Mouse (Mus musculus) heart, embryonic 16.5 days (tissue): Measurements from ENCODE around the gene Grid2. TPM values are rescaled to one million over a fixed set of nuclear protein-coding genes. Genes with fewer than 3 reads are reported as not detected.

Experiments
- ATAC-seq: fragments of 200-750 bp; cut with Nextera tagmentation; replicated peaks from 2 replicates; pipeline ENCODE4 v1.8.0; 2017; ENCODE audit warnings: moderate number of reproducible peaks; ENCODE audit not compliant: insufficient read depth, low FRiP score; ENCODE audit errors: extremely low read depth
- H3K27ac ChIP-seq: fragments of 300-500 bp; sonication (generic); 2 replicates; pipeline ENCODE4 v1.5.1; 2014; ENCODE audit warnings: mild to moderate bottlenecking, low read length, control low read depth, moderate library complexity
- H3K27me3 ChIP-seq: fragments of 300-500 bp; sonication (generic); 2 replicates; pipeline ENCODE4 v1.6.1; 2014; ENCODE audit warnings: low read length, mixed read lengths; ENCODE audit not compliant: control insufficient read depth, insufficient read depth
- H3K36me3 ChIP-seq: fragments of 300-500 bp; sonication (generic); 2 replicates; pipeline ENCODE4 v1.6.1; 2014; ENCODE audit not compliant: control insufficient read depth, insufficient read depth
- H3K4me1 ChIP-seq: fragments of 300-500 bp; sonication (generic); 2 replicates; pipeline ENCODE4 v1.6.1; 2014; ENCODE audit warnings: low read length, mixed read lengths; ENCODE audit not compliant: control insufficient read depth, insufficient read depth
- H3K4me2 ChIP-seq: fragments of 300-500 bp; sonication (generic); 2 replicates; pipeline ENCODE4 v1.6.1; 2014; ENCODE audit warnings: low read depth, mild to moderate bottlenecking, control low read depth, low read length
- H3K4me3 ChIP-seq: fragments of 300-500 bp; sonication (generic); 2 replicates; pipeline ENCODE4 v1.5.1; 2014; ENCODE audit warnings: mild to moderate bottlenecking, control low read depth, low read length
- H3K9ac ChIP-seq: fragments of 300-500 bp; sonication (generic); 2 replicates; pipeline ENCODE4 v1.6.1; 2014; ENCODE audit warnings: low read length, control low read depth
- H3K9me3 ChIP-seq: fragments of 300-500 bp; sonication (generic); replicated peaks from 2 replicates; pipeline ENCODE4 v1.6.1; 2016; ENCODE audit warnings: low read length; ENCODE audit not compliant: control insufficient read depth
- WGBS: fragments of 180-500 bp; shearing (Covaris S2); extraction: QIAGEN DNeasy Blood & Tissue Kit; methylation state at CpG from one replicate; pipeline ENCODE4 v1.1.7; 2014; 5-methylcytosine and 5-hydroxymethylcytosine counted together
- polyA plus RNA-seq: library from polyadenylated mRNA; unstranded; fragments of >200 nt; fragmentation: Nextera tagmentation; extraction: Ambion mirVana; gene quantifications from 2 replicates; pipeline ENCODE4 v1.2.1, GENCODE M21; 2015

Grid2 gene
- 0.55 and 0.56 TPM in 2 replicates for polyA plus RNA-seq

DNA sequence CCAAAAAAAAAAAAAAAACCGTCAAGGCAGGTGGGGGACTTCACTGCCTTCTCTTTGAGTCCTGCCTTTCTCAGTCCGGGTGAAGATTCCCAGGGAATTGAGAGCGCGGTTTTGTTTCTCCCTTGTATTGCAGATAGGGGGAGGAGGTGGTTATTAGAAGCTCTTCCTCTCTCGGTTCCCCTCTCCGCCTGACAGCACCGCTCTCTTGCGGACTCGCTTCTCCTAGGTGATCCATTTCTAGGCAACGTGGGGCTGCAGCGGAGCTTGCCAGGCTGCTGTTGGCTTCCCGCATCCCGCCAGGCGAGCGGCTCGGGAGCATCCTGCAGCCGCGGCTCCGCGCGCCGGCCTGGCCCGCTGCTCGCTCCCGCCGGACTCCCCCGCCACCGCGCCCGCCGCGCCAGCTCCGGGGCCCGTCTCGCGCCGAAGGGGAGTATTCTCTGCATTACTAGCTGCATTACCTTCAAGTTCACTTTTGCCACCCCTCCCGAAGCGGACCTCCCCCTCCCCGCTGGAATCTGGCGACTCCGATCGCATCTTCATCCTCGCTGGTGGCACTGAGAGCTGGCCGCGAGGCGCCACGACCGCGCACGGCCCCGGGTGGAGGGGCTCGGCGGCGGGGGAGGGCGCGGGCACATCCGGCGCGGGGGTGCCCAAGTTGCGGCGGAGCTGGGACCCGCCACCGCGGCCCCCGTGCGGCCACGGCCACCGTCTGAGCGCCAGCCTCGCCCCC is at the start of gene Grid2:
Gene Grid2 (plus strand): TSS at position 51 of the 730 bp plus-strand sequence.
- H3K27ac ChIP-seq, result no peak within 1 kb of the TSS
- 0 out of 2 replicates have a peak, but pooled peaks have one; percentile 4 for ATAC-seq
- WGBS, result under 1% methylated on average over 71 of the region's 71 CpGs
- peak within 1 kb of the TSS; percentile 83 for H3K4me3 ChIP-seq
- H3K4me2 ChIP-seq, result peak within 1 kb of the TSS; percentile 98
- no peaks in the 10 kb centered on the region for H3K9me3 ChIP-seq
- H3K36me3 ChIP-seq, result no peaks in the 10 kb centered on the region
- peaks cover 17% of the 10 kb centered on the region for H3K27me3 ChIP-seq
- H3K9ac ChIP-seq, result peak within 1 kb of the TSS; percentile 68
- H3K4me1 ChIP-seq, result peaks cover 3% of the 10 kb centered on the region; the same call in 1 of the 2 replicates

DNA sequence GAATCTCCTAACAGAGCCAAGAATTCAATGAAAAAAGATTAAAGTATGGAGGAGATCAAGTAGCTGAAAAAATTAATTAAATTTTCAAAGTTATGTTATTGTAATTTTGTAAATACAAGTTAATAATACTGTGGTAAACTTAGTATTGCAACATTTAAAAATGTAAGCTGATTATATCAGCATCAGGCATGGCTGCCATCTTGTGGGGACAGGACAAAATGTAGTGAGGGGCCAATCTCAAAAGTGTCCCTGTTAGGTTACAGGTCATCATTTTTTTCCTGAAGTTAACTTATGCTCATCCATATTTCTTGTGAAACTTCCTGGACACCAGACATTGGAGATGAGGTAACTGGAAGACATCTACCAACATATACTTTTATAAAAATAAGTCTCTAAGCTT is 4.9 kb upstream of the Grid2 start:
- Histone ChIP-seq H3K9ac (no peak overlapping the region), H3K9me3 (no peaks in the 10 kb centered on the region), H3K4me1 (peaks cover 3% of the 10 kb centered on the region; the same call in 1 of the 2 replicates), H3K27ac (no peak overlapping the region), H3K36me3 (no peaks in the 10 kb centered on the region), H3K27me3 (peaks cover 5% of the 10 kb centered on the region; the same call in 1 of the 2 replicates), H3K4me3 (no peak overlapping the region), H3K4me2 (no peak overlapping the region)
- no peak for ATAC-seq

DNA sequence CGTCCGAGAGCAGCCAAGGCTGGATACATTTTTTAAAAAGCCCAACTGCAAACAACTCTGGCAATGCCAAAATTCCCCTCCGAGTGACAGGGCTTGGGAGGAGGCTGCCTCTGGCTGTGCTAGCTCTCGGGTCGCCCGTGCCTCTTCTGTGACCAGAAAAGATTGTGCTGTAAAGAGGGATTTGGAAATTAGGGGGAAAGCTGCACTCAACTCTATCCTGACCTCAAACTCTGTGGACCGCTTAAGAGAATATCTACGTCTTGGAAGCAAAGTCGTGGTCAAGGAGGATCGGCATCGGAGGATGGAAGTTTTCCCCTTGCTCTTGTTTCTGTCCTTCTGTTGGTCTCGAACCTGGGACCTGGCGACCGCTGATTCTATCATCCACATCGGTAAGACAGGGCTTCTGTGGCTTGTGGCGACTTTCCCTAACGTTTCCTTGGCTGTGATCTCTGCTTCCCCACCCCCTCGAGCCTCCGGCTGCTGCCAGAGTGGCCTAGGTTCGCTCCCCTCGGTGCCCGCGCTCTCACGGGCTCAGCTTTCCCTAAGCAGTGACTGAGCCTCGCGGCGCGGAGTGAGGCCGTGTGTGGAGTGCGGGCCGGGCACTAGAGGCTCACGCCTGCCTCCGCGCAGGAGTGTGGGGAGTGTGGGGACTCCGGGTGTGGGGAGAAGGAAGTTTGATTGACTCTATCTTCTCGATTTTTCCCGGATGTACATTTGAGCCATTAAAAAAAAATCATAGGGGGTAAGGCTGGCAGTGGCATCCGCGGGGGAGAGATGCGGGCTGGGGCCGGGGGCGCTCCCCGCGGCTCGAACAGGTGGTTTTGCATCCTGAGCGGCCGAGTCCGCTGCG is 1.1 kb downstream of the Grid2 start:
- Histone ChIP-seq H3K9ac (peak overlapping the region; percentile 68), H3K4me3 (peak overlapping the region; percentile 83), H3K27ac (no peak overlapping the region), H3K4me1 (peaks cover 3% of the 10 kb centered on the region; the same call in 1 of the 2 replicates), H3K9me3 (no peaks in the 10 kb centered on the region), H3K36me3 (no peaks in the 10 kb centered on the region), H3K27me3 (peaks cover 17% of the 10 kb centered on the region), H3K4me2 (peak overlapping the region; percentile 98)
- ATAC-seq, result no peak
- WGBS, result under 1% methylated on average over 49 of the region's 49 CpGs

DNA sequence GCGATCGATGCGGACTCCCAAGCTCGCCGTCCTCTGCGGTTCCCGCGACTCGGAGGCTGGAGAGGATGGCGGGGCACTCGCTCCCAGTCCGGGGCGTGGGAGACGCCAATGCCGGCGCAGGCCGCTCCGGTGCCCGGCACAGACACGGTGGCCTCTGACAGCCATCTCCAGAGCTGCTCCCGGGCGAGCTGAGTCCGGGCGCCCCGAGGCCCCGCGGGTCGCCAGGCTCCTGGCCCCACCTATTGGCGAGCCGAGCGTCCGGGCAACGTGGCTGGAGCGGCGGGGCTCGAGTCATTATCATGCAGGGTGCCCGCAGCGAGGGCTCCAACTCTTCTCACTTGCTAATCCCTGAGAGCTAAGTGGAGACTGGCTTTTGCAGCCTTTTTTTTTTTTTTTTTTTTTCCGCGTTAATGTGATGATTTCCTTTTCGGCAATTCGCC is 1.8 kb downstream of the Grid2 start:
- WGBS, result under 1% methylated on average over 42 of the region's 42 CpGs
- H3K27ac ChIP-seq, result no peak overlapping the region

DNA sequence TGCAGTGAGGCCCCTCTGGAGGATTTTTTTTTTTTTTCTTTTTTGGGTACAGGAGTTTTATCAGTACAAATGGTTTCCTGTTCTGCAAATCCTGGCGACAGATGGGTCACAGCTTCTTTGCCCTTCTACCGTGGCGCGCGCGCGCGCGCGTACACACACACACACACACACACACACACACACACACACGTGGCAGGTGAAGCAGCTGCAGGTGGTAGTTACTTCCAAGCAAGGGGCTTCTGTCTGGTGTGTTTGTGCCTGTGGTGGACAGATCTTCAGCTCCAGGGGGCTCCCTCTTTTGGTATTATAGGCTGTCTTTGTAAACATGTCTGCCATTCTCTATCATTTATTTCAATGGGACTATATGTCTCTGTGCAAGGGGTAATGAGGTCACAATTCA is 2.2 kb downstream of the Grid2 start:
- no peak; the same call in 1 of the 2 replicates for ATAC-seq
- under 1% methylated on average over 11 of the region's 11 CpGs for WGBS
- H3K27me3 ChIP-seq, result peaks cover 17% of the 10 kb centered on the region

More for the DNA sequence above, 1.8 kb downstream of the Grid2 start:
- no peaks in the 10 kb centered on the region for H3K36me3 ChIP-seq
- H3K27me3 ChIP-seq, result peaks cover 17% of the 10 kb centered on the region
- H3K9me3 ChIP-seq, result no peaks in the 10 kb centered on the region
- ATAC-seq, result peak; percentile 55; the same call in 1 of the 2 replicates
- peak overlapping the region; percentile 68 for H3K9ac ChIP-seq
- peak overlapping the region; percentile 83 for H3K4me3 ChIP-seq
- H3K4me2 ChIP-seq, result peak overlapping the region; percentile 98
- peaks cover 3% of the 10 kb centered on the region; the same call in 1 of the 2 replicates for H3K4me1 ChIP-seq

DNA sequence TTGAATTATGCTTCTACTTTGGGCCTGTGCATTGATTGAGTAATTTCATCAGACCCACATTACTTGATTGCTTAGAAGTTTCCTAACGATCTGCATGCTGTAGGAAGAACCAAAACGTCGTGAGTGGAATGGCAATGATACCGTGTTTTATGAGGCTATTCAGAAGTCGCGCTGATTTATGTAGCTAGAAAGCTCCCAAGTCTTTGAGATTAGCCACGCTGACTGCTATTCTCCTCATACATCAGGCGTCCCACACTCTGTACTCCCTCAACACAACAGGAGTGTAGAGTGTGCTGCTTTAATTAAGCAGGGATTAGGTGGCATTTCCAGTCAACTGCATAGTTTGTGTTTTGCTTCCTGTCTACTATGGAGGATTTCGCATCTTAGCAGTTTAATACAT is 4.1 kb downstream of the Grid2 start:
- Histone ChIP-seq H3K27me3 (peaks cover 17% of the 10 kb centered on the region), H3K27ac (no peak overlapping the region), H3K9ac (no peak overlapping the region), H3K9me3 (no peaks in the 10 kb centered on the region), H3K4me3 (no peak overlapping the region), H3K36me3 (no peaks in the 10 kb centered on the region), H3K4me1 (peaks cover 3% of the 10 kb centered on the region; the same call in 1 of the 2 replicates), H3K4me2 (no peak overlapping the region)
- 67% methylated on average over 9 of the region's 9 CpGs for WGBS
- no peak for ATAC-seq

More for the DNA sequence above, 2.2 kb downstream of the Grid2 start:
- no peaks in the 10 kb centered on the region for H3K36me3 ChIP-seq
- peaks cover 3% of the 10 kb centered on the region; the same call in 1 of the 2 replicates for H3K4me1 ChIP-seq
- H3K4me2 ChIP-seq, result peak overlapping the region; percentile 98
- peak overlapping the region; percentile 83 for H3K4me3 ChIP-seq
- no peak overlapping the region for H3K27ac ChIP-seq
- no peak overlapping the region for H3K9ac ChIP-seq
- H3K9me3 ChIP-seq, result no peaks in the 10 kb centered on the region

DNA sequence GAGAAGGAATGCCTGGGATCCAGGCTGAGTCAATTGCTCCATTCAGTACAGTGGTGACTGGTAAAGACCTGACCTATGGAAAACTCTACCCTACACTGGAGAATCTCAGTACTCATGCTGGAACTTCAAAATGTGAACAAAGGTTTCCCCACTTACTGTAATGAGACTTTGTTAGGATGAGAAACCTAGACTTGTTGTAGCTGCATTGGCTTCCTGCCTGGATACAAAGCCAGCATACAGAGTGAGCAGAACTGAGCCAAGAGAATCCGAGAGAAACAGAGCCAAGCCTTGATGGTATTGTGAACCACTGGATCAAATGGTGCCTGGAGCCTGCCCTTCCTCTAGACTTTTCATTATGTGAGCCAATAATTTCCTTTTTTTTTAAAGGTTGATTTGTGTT is 28.7 kb downstream of the Grid2 start:
- H3K9me3 ChIP-seq, result no peaks in the 10 kb centered on the region
- H3K27me3 ChIP-seq, result no peaks in the 10 kb centered on the region
- WGBS, result 90% methylated on average over 1 of the region's 1 CpGs
- ATAC-seq, result no peak
- H3K4me2 ChIP-seq, result no peak overlapping the region
- no peak overlapping the region for H3K4me3 ChIP-seq
- H3K9ac ChIP-seq, result no peak overlapping the region
- no peaks in the 10 kb centered on the region for H3K36me3 ChIP-seq
- H3K4me1 ChIP-seq, result no peaks in the 10 kb centered on the region
- H3K27ac ChIP-seq, result no peak overlapping the region

DNA sequence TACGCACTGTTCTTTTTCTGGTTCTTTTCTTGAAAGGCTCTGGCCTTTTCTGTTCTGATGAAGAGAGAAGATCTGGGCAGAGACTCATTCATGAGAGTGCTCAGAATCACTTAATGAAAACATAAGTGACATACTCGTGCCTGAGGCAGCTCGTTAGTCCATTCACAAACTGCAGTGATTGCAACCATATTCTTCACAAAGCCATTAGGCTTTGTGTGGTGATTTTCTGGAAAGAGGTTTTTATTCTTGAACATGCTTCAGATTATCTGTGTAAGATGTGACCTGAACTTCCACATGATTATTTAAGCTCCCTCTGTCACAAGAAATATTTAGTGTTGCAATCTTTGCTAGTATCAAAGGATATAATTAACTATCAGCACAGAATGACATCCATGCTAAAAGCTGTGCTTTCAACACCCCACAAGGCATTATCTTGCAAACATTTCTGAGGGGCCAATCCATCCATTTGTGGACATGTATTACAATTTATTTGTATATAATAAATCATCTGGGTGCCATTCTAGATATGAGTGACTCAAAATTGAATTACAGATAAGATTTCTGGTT is 86.8 kb downstream of the Grid2 start:
- Histone ChIP-seq H3K9ac (no peak overlapping the region), H3K9me3 (no peaks in the 10 kb centered on the region), H3K4me2 (no peak overlapping the region), H3K4me3 (no peak overlapping the region), H3K27ac (no peak overlapping the region), H3K27me3 (no peaks in the 10 kb centered on the region), H3K4me1 (no peaks in the 10 kb centered on the region), H3K36me3 (no peaks in the 10 kb centered on the region)
- no peak for ATAC-seq
- 73% methylated on average over 3 of the region's 3 CpGs for WGBS
